Mouse (Mus musculus): ENCODE data around the gene Gsdma3.
A peak's percentile ranks its signal among the peaks of the same experiment; 100 is the strongest.
"Not testable (repeated sequence)": the region's sequence is repeated elsewhere in the genome, so short reads cannot be mapped to it uniquely, and the experiment has no call there.

The Gsdma3 gene

GRCm38 (mm10) chr11:98671284-98671815 is 45.2 kb downstream of the Gsdma3 start:
- DNase-seq (ENCODE audit: low read depth): no peak

GRCm38 (mm10) chr11:98671857-98672256 is 45.7 kb downstream of the Gsdma3 start:
- DNase-seq (ENCODE audit: low read depth): no peak

GRCm38 (mm10) chr11:98672482-98672881 is 46.3 kb downstream of the Gsdma3 start:
- no peak for DNase-seq (ENCODE audit: low read depth)

- peak; percentile 78 for DNase-seq (ENCODE audit: low read depth)
Measured at GRCm38 (mm10) chr11:98673136-98673535, 47.0 kb downstream of the Gsdma3 start.

GRCm38 (mm10) chr11:98675829-98676363 is 49.7 kb downstream of the Gsdma3 start:
- DNase-seq (ENCODE audit: low read depth): no peak

GRCm38 (mm10) chr11:98680023-98680422 is 53.9 kb downstream of the Gsdma3 start:
- no peak for DNase-seq (ENCODE audit: low read depth)

- DNase-seq (ENCODE audit: low read depth): not testable (repeated sequence)
Measured at GRCm38 (mm10) chr11:98680595-98680994, 54.4 kb downstream of the Gsdma3 start.

- no peak for DNase-seq (ENCODE audit: low read depth)
Measured at GRCm38 (mm10) chr11:98681186-98681585, 55.0 kb downstream of the Gsdma3 start.

GRCm38 (mm10) chr11:98681786-98682745 is 55.9 kb downstream of the Gsdma3 start, which contains the start of gene Psmd3:
TSS of gene Psmd3 (plus strand) at chr11:98682554.
- peak; percentile 97 for DNase-seq (ENCODE audit: low read depth)

- no peak for DNase-seq (ENCODE audit: low read depth)
Measured at GRCm38 (mm10) chr11:98682811-98683210, 56.7 kb downstream of the Gsdma3 start.

- no peak for DNase-seq (ENCODE audit: low read depth)
Measured at GRCm38 (mm10) chr11:98685642-98686041, 59.5 kb downstream of the Gsdma3 start.

GRCm38 (mm10) chr11:98686976-98687375 is 60.8 kb downstream of the Gsdma3 start:
- DNase-seq (ENCODE audit: low read depth): no peak

All from naive thymus-derived CD4-positive, alpha-beta T cell, adult 2 months (primary cell).